Mouse (Mus musculus): ENCODE measurements around the gene Tmem37. TPM values are rescaled to one million over a fixed set of nuclear protein-coding genes. Genes with fewer than 3 reads are reported as not detected.
A peak's percentile ranks its signal among the peaks of the same experiment; 100 is the strongest.

Tmem37 gene
- total RNA-seq (2021), result 10 to 100 TPM in 1 of 2 experiments, 1 to 10 TPM in 1; 8.3 to 26.7 TPM
- long read RNA-seq, experiment 1, transcript Tmem37-201 (2 exons, 1,311 nt), result major isoform, 8 of 8 reads
- long read RNA-seq, experiment 1, partial matches to known transcripts, result 0 of 8 reads
- long read RNA-seq, experiment 1, other reads (novel, unspliced or antisense), result 0 of 8 reads
- long read RNA-seq, experiment 2, transcript Tmem37-201 (2 exons, 1,311 nt), result major isoform, 22 of 23 reads
- long read RNA-seq, experiment 2, partial matches to known transcripts, result 0 of 23 reads
- long read RNA-seq, experiment 2, other reads (novel, unspliced or antisense), result 1 of 23 reads

GRCm38 (mm10) chr1:120073519-120074306, at the start of gene Tmem37:
Gene Tmem37, minus strand, starts transcription at chr1:120074074.
- DNase-seq (ENCODE audit: low spot score in 2 of 2), result peak; percentile 75 to 82

GRCm38 (mm10) chr1:120122634-120123383, 48.9 kb upstream of the Tmem37 start:
- no peak for DNase-seq (ENCODE audit: low spot score in 2 of 2)

DNA sequence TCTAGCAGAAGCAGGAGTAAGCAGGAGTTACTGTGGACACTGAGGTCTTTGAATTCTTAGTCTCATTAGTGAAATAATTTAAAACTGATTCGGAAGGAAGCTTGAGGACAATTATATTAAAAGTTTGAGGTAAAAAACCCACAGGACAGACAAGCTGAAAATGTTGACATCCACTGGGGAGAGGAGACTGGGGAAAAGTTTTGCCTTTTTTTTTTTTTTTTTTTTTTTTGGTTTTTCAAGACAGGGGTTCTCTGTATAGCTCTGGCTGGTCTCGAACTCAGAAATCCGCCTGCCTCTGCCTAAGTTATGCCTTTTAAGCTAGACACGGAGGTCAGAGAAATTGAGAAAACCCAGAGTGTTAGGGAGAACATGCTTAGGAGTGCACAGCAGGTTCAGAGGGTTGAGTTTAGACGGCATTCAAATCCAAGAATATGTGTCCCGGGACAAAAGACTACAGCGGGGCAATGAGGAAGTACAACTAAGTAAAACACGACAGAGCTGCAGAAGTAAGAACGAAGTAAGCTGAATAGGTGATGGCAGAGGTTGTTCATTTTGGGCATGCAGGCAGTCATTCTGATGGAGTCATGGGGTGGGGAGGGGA, 48.2 kb upstream of the Tmem37 start:
- DNase-seq (ENCODE audit: low spot score in 2 of 2), result no peak

DNA sequence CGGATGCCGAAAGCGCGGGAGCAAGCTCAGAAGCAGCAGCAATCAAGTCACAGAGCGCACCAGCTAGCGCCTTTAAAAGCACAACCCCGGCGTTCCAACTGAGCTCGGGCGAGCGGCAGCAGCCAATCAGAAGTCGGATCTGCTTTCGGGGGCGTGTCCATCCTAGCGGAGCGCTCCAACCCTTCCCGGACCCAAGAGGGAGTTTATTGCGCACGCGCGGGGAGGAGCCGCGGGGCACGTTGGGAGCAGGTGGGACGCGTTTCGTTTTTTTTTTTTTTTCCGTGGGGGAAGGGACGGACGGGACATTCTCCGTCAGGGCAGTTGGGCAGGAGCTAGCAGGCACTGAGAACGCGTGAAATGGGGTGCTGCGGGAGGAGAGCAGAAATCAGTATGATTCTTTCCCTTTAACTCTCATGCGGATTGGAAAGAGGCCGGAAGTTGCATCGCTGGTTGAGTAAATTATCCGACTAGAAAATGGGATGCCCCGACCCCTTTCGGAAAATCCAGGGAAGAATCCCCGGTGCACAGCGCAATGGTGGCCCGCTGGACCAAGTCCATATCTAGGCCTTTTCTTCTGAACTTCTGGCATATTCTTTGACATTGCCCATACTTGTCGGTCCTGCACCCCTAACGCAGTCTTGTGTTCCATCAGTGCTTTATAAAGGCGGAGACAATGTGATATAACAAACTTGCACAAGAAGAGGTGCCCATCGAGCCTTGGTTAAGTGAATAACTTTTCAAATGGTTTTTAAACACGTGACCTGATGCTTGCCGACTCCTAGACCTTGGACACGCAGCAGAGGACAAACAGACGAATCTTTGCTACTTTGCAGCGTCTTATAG, 47.3 kb upstream of the Tmem37 start, which contains the start of the genes Dbi and 3110009E18Rik:
Dbi (minus strand) TSS at position 110 of the 843 bp plus-strand sequence.
3110009E18Rik (plus strand) TSS at position 219 of the 843 bp plus-strand sequence.
- DNase-seq (ENCODE audit: low spot score in 2 of 2), result peak; percentile 92 to 94

- DNase-seq (ENCODE audit: low spot score in 2 of 2), result peak; percentile 57 to 68
These were observed 46.5 kb upstream of the Tmem37 start for GRCm38 (mm10) chr1:120120141-120120968.

GRCm38 (mm10) chr1:120119389-120119788, 45.5 kb upstream of the Tmem37 start:
- no peak for DNase-seq (ENCODE audit: low spot score in 2 of 2)

DNA sequence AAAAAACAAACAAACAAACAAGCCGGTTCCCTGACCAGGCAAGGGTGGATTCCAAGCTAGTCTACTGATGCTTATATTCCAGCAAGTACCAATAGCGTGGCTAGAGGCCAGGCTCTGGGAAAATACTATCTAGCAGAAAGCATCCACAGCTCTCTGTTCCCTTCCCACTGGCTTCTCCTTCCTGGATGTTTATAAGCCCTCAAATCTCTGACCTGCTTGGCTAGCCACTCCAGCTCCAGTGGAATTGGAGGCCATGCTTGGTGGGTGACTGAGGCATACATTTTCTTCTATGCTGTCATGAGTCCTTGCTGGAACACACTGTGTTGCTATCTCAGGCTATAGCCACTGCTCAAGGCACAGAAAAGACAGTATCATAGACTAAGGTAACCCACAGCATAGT, 45.0 kb upstream of the Tmem37 start:
- no peak for DNase-seq (ENCODE audit: low spot score in 2 of 2)

DNA sequence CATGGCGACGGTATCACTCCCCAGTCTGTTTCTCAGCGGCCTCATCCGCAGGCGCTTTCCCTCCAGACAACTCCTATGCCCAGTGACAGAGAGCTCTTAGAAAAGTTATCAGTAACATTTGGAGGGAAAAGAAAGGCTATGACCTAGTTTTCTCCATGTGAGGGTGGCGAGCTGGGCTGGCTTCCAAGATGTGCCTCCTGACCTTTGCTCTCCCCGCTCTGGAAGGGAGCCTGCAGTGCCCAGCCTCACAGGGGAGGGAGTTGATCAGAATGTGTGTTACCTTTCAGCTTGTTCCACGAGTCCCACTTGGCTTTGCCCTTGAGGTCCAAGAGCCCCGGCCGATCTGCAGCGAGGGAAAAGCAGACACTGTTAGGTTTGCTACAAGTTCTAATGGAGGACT, 42.2 kb upstream of the Tmem37 start:
- DNase-seq (ENCODE audit: low spot score in 2 of 2), result peak in 1 of 2 experiments; percentile 39

- DNase-seq (ENCODE audit: low spot score in 2 of 2), result peak; percentile 42 to 45
These were observed 41.8 kb upstream of the Tmem37 start for GRCm38 (mm10) chr1:120115671-120116081.

DNA sequence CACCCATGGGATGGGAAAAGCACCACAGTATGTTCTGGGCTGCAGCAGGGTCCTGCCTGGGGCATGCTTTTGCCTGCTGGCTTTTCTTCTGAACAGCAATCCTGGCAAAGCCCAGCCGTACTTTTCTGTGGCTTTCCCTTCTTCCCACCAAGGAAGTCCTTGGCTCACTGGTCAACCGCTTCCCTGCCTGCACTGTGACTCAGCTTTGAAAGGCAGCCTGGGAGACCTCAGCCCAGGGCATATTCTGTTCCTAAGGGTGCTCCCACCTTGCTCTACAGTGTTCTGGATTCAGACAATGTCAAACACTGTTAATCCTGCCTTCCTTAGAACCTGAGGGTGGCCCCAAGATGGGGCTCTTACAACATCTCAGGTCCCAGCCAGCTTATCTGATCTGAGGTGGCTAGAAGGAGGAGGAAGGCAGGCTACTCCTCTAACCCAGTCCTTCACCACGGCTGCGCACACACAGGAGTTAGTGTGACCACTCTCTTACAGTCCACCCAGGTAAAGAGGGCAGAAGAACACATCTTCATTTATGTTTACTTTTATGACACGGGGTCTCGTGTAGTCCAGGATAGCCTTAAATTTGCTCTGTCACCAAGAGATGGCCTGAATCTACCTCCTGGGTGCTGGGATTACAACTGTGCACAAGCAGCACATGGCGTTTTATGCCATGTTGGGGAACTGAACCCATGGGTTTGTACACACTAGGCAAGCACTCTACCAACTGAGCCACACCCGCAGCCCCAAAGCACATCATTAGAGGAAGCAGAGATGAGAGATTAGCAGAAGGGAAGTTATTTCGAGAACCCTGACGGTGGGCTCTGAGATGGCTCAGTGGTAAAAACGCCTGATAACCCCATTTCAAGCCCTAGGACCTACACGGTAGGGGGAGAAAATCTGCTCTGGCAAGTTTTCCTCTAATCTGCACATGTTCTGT, 38.6 kb upstream of the Tmem37 start:
- no peak for DNase-seq (ENCODE audit: low spot score in 2 of 2)

GRCm38 (mm10) chr1:120111766-120112165, 37.9 kb upstream of the Tmem37 start:
- DNase-seq (ENCODE audit: low spot score in 2 of 2), result no peak

- DNase-seq (ENCODE audit: low spot score in 2 of 2), result no peak
These were observed 36.0 kb upstream of the Tmem37 start for GRCm38 (mm10) chr1:120109741-120110432.

- DNase-seq (ENCODE audit: low spot score in 2 of 2), result no peak
These were observed 31.7 kb upstream of the Tmem37 start for GRCm38 (mm10) chr1:120105556-120105959.

DNA sequence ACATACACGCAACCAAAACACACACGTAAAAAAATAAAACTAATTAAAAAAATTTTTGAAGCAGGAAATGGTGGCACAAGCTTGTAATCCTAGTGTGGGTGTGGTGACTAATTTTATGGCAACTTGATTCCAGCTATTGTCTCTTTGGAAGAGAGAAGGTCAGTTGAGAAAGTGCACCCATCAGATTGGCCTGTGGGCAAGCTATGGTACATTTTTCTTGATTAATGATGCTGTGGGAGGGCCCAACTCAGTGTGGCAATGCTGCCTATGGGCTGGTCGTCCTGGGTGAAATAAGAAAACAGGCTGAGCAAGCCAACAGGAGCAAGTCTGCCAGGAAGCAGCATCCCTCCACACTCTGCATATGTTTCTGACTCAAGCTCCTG, 27.3 kb upstream of the Tmem37 start:
- no peak for DNase-seq (ENCODE audit: low spot score in 2 of 2)

GRCm38 (mm10) chr1:120100456-120101226, 26.8 kb upstream of the Tmem37 start:
- no peak for DNase-seq (ENCODE audit: low spot score in 2 of 2)

- no peak for DNase-seq (ENCODE audit: low spot score in 2 of 2)
These were observed 25.6 kb upstream of the Tmem37 start for GRCm38 (mm10) chr1:120099483-120099882.

DNA sequence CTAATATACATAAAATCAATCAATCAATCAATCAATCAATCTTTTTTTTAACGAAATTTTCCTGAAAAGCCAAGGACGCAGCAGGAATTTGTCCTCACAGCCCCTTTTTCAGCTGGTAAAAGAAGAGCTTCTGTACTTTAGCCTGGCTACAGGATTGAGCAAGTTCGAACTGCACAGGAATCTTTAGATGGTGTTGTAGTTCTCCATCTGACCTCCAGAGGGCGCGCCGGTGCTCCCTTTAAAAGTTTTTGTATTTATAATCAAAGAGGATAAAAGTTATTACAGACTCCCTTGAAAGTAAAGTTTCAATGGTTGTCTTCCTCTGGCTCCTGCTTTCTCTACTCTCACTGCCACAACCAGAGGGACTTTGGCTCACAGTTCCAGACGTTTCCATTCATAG, 24.5 kb upstream of the Tmem37 start:
- peak; percentile 69 to 80 for DNase-seq (ENCODE audit: low spot score in 2 of 2)

Data from adrenal gland, adult 18-20 months (tissue).